ENCODE assay signal across 18 mouse cellular contexts in the genomic region with DNA sequence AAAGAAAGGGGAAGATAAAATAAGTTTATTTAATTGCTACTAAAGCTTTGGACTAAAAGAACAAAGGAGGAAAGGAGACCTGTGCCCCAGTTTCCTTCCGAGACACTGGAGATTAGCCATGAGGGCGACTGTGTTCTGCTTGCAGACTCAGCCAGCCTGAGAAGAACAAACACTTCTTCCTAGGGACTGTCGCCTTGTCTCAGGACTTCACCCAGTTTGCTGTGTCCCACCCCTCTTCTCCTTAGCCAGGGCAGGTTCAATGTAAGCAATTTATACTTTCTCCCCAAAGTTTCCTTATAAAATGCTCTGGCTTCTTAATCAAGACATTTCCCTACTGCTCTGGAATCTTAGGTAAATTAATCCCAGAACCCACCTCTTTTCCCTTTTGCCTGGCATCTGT. TPM values are rescaled to one million over a fixed set of nuclear protein-coding genes. Genes with fewer than 3 reads are reported as not detected.
A peak's percentile ranks its signal among the peaks of the same experiment; 100 is the strongest.
DNase-seq lines count a peak whose midpoint lies in the region; ATAC-seq and TF ChIP-seq lines count a peak whose summit lies in the region.
"Had no signal": no experiment of that assay in that cellular context is flagged by ENCODE, and none has a peak within 500 bp of the region (broad histone marks: within the 10 kb centered on the region; RNA-seq: fewer than 3 reads in every experiment).

No protein-coding gene starts in this region.

- no peak for DNase-seq in lung, embryonic 14.5 days
- no peak for DNase-seq in lung, adult 2 months
- DNase-seq in thymus, postnatal 14 days: peak; percentile 14
- DNase-seq in thymus, postnatal 36 days: no peak
- no peak for DNase-seq in limb, embryonic 10.5 days (ENCODE audit: low spot score)
- DNase-seq in MN1 (ENCODE audit: low spot score): no peak
- DNase-seq: adrenal gland, postnatal 25 days; cerebellum, adult 18-20 months; cerebellum, adult 9-11 months; cerebellum, postnatal 36 days; gastrocnemius, postnatal 10 days; heart, postnatal 36 days had no signal

- H3K27me3 ChIP-seq in lung, embryonic 14.5 days (ENCODE audit: insufficient read depth, low read length): no peaks in the 10 kb centered on the region
- H3K27me3 ChIP-seq in limb, embryonic 10.5 days (ENCODE audit: low read depth, poor library complexity, severe bottlenecking): no peaks in the 10 kb centered on the region
- H3K27me3 ChIP-seq: embryonic facial prominence, embryonic 15.5 days; forebrain, embryonic 15.5 days; heart, embryonic 13.5 days had no signal

- no peaks in the 10 kb centered on the region for H3K36me3 ChIP-seq in lung, embryonic 14.5 days (ENCODE audit: insufficient read depth)
- H3K36me3 ChIP-seq in limb, embryonic 10.5 days: no peaks in the 10 kb centered on the region
- H3K36me3 ChIP-seq: embryonic facial prominence, embryonic 15.5 days; forebrain, embryonic 15.5 days; heart, embryonic 13.5 days had no signal

- H3K4me1 ChIP-seq in lung, embryonic 14.5 days (ENCODE audit: insufficient read depth): no peaks in the 10 kb centered on the region; the same call in 1 of the 2 replicates
- H3K4me1 ChIP-seq in lung, adult 2 months (ENCODE audit: control insufficient read depth, insufficient read depth, low read length): peaks cover 3% of the 10 kb centered on the region
- peaks cover 23% of the 10 kb centered on the region for H3K4me1 ChIP-seq in limb, embryonic 10.5 days
- H3K4me1 ChIP-seq: embryonic facial prominence, embryonic 15.5 days had no signal

- no peak for TF ChIP-seq POLR2A in lung, adult 2 months (IDR thresholded peaks at IDR 0.05; ENCODE audit: borderline replicate concordance, extremely low read depth, low read depth, low read length)

- 0 out of 2 replicates have a peak overlapping the region, but pooled peaks have one; percentile 9 for H3K27ac ChIP-seq in lung, embryonic 14.5 days (ENCODE audit: low read depth)
- H3K27ac ChIP-seq in limb, embryonic 10.5 days: peak overlapping the region; percentile 77
- H3K27ac ChIP-seq: embryonic facial prominence, embryonic 15.5 days; forebrain, embryonic 15.5 days; heart, embryonic 13.5 days had no signal

- H3K9me3 ChIP-seq in lung, embryonic 14.5 days (ENCODE audit: low read depth, low read length): no peaks in the 10 kb centered on the region
- no peaks in the 10 kb centered on the region for H3K9me3 ChIP-seq in limb, embryonic 10.5 days (replicated peaks)
- H3K9me3 ChIP-seq: embryonic facial prominence, embryonic 15.5 days; forebrain, embryonic 15.5 days; heart, embryonic 13.5 days had no signal

- no peak for TF ChIP-seq CTCF in lung, embryonic 14.5 days (IDR thresholded peaks at IDR 0.05; ENCODE audit: low read depth)
- no peak for TF ChIP-seq CTCF in lung, adult 2 months (IDR thresholded peaks at IDR 0.05; ENCODE audit: insufficient read depth, low read length)

- no peak overlapping the region for H3K9ac ChIP-seq in lung, embryonic 14.5 days
- H3K9ac ChIP-seq: embryonic facial prominence, embryonic 15.5 days; forebrain, embryonic 15.5 days; heart, embryonic 13.5 days had no signal

- 37% methylated on average over 3 of the region's 3 CpGs for WGBS in lung, embryonic 14.5 days
- 36% methylated on average over 3 of the region's 3 CpGs for WGBS in lung, adult 2 months
- 30% methylated on average over 3 of the region's 3 CpGs for WGBS in limb, embryonic 10.5 days

- ATAC-seq in lung, embryonic 14.5 days (ENCODE audit: insufficient read depth): no peak
- ATAC-seq in erythroblast, adult 5-6 weeks (replicated peaks; ENCODE audit: low FRiP score, poor library complexity, severe bottlenecking): no peak
- ATAC-seq: forebrain, embryonic 15.5 days; hindbrain, embryonic 16.5 days; inflammation-experienced regulatory T-cells, adult 6 months had no signal

- no peak overlapping the region for H3K4me2 ChIP-seq in lung, embryonic 14.5 days
- H3K4me2 ChIP-seq: embryonic facial prominence, embryonic 15.5 days; forebrain, embryonic 15.5 days; heart, embryonic 13.5 days had no signal

- no peak overlapping the region for H3K4me3 ChIP-seq in lung, embryonic 14.5 days (ENCODE audit: low read depth, low read length)
- H3K4me3 ChIP-seq in lung, adult 2 months (replicated peaks; ENCODE audit: extremely low read depth, low read depth, low read length): no peak overlapping the region
- H3K4me3 ChIP-seq in limb, embryonic 10.5 days: no peak overlapping the region
- H3K4me3 ChIP-seq: embryonic facial prominence, embryonic 15.5 days; forebrain, embryonic 15.5 days; heart, embryonic 13.5 days had no signal

RNA-seq across cellular contexts. Expression of a gene that starts 22.4 kb away (rescaled TPM):
- 180 and 188 TPM in 2 replicates for polyA plus RNA-seq in lung, embryonic 14.5 days (2014; fragmentation: Nextera tagmentation; extraction: Ambion mirVana)
- 6.1 and 8.1 TPM in 2 replicates for polyA plus RNA-seq in lung, adult 2 months (2012; rRNA removed)
- 290 and 298 TPM in 2 replicates for polyA plus RNA-seq in limb, embryonic 10.5 days (2016; fragmentation: Nextera tagmentation; extraction: Ambion mirVana)
- 33.4 and 36.5 TPM in 2 replicates for total RNA-seq in erythroblast, adult 5-6 weeks (2015; ENCODE audit: low replicate concordance)
- total RNA-seq in erythroblast, adult 5-6 weeks (2017; ENCODE audit: low replicate concordance): 37.4 and 58.1 TPM in 2 replicates

Comparison
In these comparisons a context has a peak if more than half of its experiments do, and no peak if none do; other contexts are left out.
1. RNA of a gene that starts 22.4 kb away (polyA plus RNA-seq): 290 to 298 TPM in limb, embryonic 10.5 days and 180 to 188 TPM in lung, embryonic 14.5 days; 6.1 to 8.1 TPM in lung, adult 2 months; every median in the first group is over 10 times any median in the second.